Mouse (Mus musculus) urinary bladder, postnatal 4 days (tissue): ENCODE results near the gene Flii.

Experiments used
- DNase-seq, 2 experiments: peaks; one replicate each; pipeline ENCODE4 v3.0.0; 2021 to 2022; ENCODE audit warnings: low spot score in 2 of 2

Gene Flii

GRCm38 (mm10) chr11:60715833-60716232 lies 11.2 kb downstream of the Flii start:
- DNase-seq: no peak

- DNase-seq: no peak
These were observed 14.3 kb downstream of the Flii start for GRCm38 (mm10) chr11:60712639-60713255.

- no peak for DNase-seq
These were observed 15.0 kb downstream of the Flii start for GRCm38 (mm10) chr11:60712040-60712439.

GRCm38 (mm10) chr11:60711218-60711617 lies 15.8 kb downstream of the Flii start:
- DNase-seq: no peak

GRCm38 (mm10) chr11:60709481-60710465 lies 17.3 kb downstream of the Flii start:
- DNase-seq: no peak

GRCm38 (mm10) chr11:60708631-60709030 lies 18.4 kb downstream of the Flii start:
- no peak for DNase-seq

- DNase-seq: peak; percentile 73 to 83
These were observed 19.4 kb downstream of the Flii start for GRCm38 (mm10) chr11:60707672-60708071.

GRCm38 (mm10) chr11:60706696-60707480 lies 20.2 kb downstream of the Flii start:
- peak in 1 of 2 experiments; percentile 17 for DNase-seq

- DNase-seq: no peak
These were observed 21.0 kb downstream of the Flii start for GRCm38 (mm10) chr11:60706076-60706475.

- DNase-seq: peak in 1 of 2 experiments; percentile 54
These were observed 21.8 kb downstream of the Flii start for GRCm38 (mm10) chr11:60705255-60705654.

GRCm38 (mm10) chr11:60704023-60704880 lies 22.8 kb downstream of the Flii start:
- DNase-seq: peak in 1 of 2 experiments; percentile 57

GRCm38 (mm10) chr11:60703131-60703530 lies 23.9 kb downstream of the Flii start:
- DNase-seq: peak; percentile 35 to 77

- peak; percentile 17 to 47 for DNase-seq
These were observed 25.5 kb downstream of the Flii start for GRCm38 (mm10) chr11:60701611-60702010.

GRCm38 (mm10) chr11:60700320-60701185 lies 26.5 kb downstream of the Flii start:
- DNase-seq: no peak

- DNase-seq: peak; percentile 86 to 87
These were observed 27.5 kb downstream of the Flii start, which contains the start of gene Llgl1 for GRCm38 (mm10) chr11:60699524-60700075. Gene Llgl1 (plus strand): TSS chr11:60699723.

- DNase-seq: peak; percentile 73 to 80
These were observed 28.1 kb downstream of the Flii start for GRCm38 (mm10) chr11:60698806-60699523.

GRCm38 (mm10) chr11:60697561-60697960 lies 29.5 kb downstream of the Flii start:
- no peak for DNase-seq

- no peak for DNase-seq
These were observed 30.9 kb downstream of the Flii start for GRCm38 (mm10) chr11:60696165-60696564.
